Mouse (Mus musculus) thymus, postnatal 10 days (tissue): Measurements from ENCODE around the gene Gm20737.
"Not testable (repeated sequence)": the region's sequence is repeated elsewhere in the genome, so short reads cannot be mapped to it uniquely, and the experiment has no call there.

Experiments
- DNase-seq, 2 experiments: peaks; one replicate each; pipeline ENCODE4 v3.0.0; 2021; ENCODE audit warnings: low spot score in 2 of 2

Gm20737 gene

DNA sequence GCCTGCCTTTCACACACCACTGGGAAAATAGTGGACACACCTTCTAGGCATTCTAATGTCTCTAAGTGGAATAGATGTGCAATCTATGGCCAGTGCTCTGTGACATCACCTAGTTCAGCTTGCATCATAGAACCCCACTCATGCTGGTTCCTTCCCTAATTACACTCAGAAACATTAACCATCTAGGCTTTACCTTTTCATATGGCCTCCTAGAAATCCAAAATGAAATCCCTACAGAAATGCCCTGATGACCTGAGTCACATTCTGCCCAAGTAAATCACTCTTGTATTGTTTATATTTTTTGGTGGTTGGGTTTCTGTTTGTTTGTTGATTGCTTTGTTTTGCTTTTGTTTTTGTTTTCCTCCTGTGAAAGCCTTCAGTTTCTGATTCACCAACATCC, at the start of gene Gm20737:
TSS of gene Gm20737 (minus strand) at position 101 of the 400 bp plus-strand sequence.
- not testable (repeated sequence) for DNase-seq

DNA sequence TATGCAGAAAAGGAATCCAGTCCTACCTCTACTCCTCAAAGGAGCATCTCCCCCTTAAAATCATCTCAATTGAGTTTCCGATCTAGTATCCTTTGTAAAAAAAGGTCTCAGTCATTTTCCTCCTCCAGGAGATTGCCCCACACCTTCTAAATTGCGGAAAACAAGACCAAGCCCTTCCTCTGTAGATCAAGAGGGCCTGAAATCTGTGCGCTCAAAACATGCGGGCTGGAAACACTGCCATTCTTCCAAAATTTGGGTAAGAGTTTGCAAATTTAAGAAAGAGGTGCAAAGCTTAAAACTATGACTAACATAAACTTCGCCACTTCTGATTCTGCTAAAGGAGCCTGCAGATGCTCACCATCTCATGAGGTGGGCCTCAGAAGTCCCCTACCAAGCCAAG, 17.3 kb upstream of the Gm20737 start, which contains the start of gene Gm21775:
TSS of gene Gm21775 (plus strand) at position 301 of the 400 bp plus-strand sequence.
- not testable (repeated sequence) for DNase-seq
